Mouse (Mus musculus): ENCODE measurements around the gene Map2k4.

GRCm38 (mm10) chr11:65781596-65781995 is 6.5 kb downstream of the Map2k4 start:
- TF ChIP-seq CTCF (conservative IDR thresholded peaks at IDR 0.05; ENCODE audit: insufficient read depth, insufficient read length, low read depth, low read length) (no peak), POLR2A (IDR thresholded peaks at IDR 0.05; ENCODE audit: low read depth, low read length) (no peak)

Measured in kidney, adult 2 months (tissue).